Mouse (Mus musculus) E14TG2a.4 (cell line): ENCODE measurements at regions not wholly inside any gene's neighbourhood (a gene's known extent, or its start where the extent isn't known, plus 50 kb on each side); places are given as distances from the start of the nearest gene placed in this dataset.

Experiments
- CTCF ChIP-seq: conservative IDR thresholded peaks from 2 replicates; pipeline ENCODE4 v1.5.1; 2014; ENCODE audit warnings: low read length
- POU5F1 ChIP-seq: IDR thresholded peaks from 2 replicates; pipeline ENCODE4 v1.6.1; 2014; ENCODE audit warnings: low read length, borderline replicate concordance

DNA sequence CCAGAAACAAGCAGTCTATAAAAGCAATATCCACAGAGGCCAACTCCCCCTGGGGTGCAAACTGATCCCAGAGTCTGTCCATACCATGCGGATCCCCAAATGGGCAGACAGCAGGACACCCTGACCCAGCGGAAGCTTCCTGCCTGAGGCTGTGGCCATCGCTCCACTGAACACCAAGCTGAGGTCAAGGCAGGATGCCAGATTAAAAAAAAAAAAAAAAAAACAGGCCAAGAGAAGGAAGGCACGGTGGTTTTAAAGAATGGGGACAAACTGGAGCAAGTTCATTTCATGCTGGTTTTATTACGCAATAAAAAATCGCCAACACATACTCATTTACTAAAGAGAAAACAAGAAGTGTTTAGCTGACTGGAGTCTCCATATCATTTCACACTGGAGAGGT, 156.5 kb upstream of the Gmds start:
- TF ChIP-seq CTCF (no peak), POU5F1 (no peak)
